Mouse (Mus musculus): ENCODE data around the gene C130073F10Rik. TPM values are rescaled to one million over a fixed set of nuclear protein-coding genes. Genes with fewer than 3 reads are reported as not detected.
"Not testable (repeated sequence)": the region's sequence is repeated elsewhere in the genome, so short reads cannot be mapped to it uniquely, and the experiment has no call there.

The C130073F10Rik gene
- not detected in 2 replicates for polyA plus RNA-seq (2015; fragmentation: Nextera tagmentation; extraction: Ambion mirVana)

DNA sequence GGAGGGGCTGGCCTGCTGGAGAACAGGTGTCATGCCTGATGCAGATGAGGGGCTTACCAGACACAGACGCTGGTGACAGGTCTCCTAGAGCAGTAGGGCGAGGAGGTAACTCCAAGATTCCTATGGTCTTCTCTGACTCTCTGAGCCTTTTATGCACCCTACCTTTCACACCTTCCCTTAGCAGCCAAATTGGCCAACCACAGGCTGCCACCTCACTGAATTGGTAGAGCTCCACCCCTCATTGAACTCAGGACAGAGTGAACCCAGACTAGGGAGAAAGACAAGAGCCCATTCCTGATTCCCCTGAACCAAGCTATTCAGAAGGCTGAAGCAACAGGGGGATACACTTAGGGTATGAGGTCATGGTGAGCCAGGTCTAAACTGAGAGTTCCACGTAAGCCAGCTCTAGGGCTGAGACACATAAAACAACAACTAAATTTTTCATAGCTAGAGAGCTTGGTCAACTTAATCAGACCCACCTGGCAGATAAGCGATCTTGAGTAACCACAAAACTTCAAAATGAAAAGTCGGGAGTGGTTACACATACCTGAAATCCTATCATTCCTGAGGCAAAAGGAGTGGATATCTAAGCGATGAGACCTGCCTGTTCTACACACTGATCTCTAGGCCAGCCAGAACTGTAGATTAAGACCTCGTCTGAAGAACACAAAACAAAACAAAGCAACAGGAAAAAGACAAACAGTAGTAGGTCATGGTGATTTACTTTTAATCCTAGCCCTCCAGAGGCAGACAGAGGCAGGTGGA lies at the start of gene C130073F10Rik:
C130073F10Rik (minus strand) TSS at position 134 of the 765 bp plus-strand sequence.
- Histone ChIP-seq H3K4me1 (no peaks in the 10 kb centered on the region), H3K27me3 (no peaks in the 10 kb centered on the region), H3K27ac (no peak within 1 kb of the TSS), H3K4me3 (no peak within 1 kb of the TSS), H3K36me3 (ENCODE audit: poor library complexity, severe bottlenecking) (no peaks in the 10 kb centered on the region), H3K9me3 (replicated peaks) (no peaks in the 10 kb centered on the region), H3K9ac (no peak within 1 kb of the TSS), H3K4me2 (no peak within 1 kb of the TSS)
- no peak for ATAC-seq
- WGBS = 85% methylated on average over 7 of the region's 7 CpGs

DNA sequence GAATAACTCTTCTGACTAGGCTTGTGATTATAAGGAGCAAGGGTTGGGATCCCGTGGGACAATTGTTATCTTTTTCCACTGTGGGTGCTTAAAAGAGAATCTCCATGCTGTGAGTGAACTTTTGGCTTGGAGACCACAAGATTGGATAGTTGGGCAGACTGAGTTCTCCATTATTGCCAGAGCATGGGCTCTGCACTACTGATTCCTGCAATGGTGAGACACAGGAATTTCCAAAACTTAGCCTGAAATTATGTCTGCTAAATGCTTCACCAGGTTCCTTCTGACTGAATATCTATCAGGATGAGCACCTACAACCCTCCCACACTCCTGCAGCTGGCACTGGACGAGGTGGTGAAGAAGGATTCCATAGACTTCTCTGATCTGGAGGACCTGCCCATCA lies 46.5 kb upstream of the C130073F10Rik start, which contains the start of gene Gm12794:
Gm12794 (plus strand) TSS at position 301 of the 400 bp plus-strand sequence.
- not testable (repeated sequence) for H3K27ac ChIP-seq; H3K36me3 ChIP-seq (ENCODE audit: poor library complexity, severe bottlenecking); H3K9me3 ChIP-seq (replicated peaks); H3K27me3 ChIP-seq; ATAC-seq; H3K4me2 ChIP-seq; H3K9ac ChIP-seq; H3K4me3 ChIP-seq; H3K4me1 ChIP-seq
- WGBS = 76% methylated on average over 2 of the region's 2 CpGs

DNA sequence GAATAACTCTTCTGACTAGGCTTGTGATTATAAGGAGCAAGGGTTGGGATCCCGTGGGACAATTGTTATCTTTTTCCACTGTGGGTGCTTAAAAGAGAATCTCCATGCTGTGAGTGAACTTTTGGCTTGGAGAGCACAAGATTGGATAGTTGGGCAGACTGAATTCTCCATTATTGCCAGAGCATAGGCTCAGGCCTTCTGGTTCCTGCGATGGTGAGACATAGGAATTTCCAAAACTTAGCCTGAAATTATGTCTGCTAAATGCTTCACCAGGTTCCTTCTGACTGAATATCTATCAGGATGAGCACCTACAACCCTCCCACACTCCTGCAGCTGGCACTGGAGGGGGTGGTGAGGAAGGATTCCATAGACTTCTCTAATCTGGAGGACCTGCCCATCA lies 15.2 kb upstream of the C130073F10Rik start, which contains the start of gene Gm12800:
Gm12800 (plus strand) TSS at position 301 of the 400 bp plus-strand sequence.
- not testable (repeated sequence) for H3K27me3 ChIP-seq; H3K4me2 ChIP-seq; H3K4me1 ChIP-seq; H3K9ac ChIP-seq; H3K27ac ChIP-seq; ATAC-seq; H3K36me3 ChIP-seq (ENCODE audit: poor library complexity, severe bottlenecking); H3K9me3 ChIP-seq (replicated peaks); H3K4me3 ChIP-seq
- WGBS = 80% methylated on average over 2 of the region's 2 CpGs

DNA sequence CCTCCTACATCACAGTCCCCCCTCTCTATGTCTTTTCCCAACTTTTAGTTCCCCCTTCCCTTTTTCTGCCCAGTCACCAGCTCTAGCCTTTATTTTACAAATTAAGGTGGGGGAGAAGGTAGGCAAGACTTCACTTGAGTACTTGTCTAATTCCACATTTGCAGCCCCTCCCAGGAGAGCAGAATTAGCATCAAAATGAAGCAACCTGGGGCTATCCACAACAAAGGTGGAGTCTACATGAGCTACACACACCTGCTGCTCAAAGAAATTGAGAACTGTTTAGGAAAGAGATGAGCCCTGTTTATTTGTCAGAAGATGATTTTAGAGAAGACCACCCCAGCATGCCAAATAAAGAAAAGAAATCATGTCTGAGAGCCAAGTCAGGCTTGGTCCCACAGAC lies 4.2 kb downstream of the C130073F10Rik start:
- H3K9me3 ChIP-seq (replicated peaks) = no peaks in the 10 kb centered on the region
- no peak overlapping the region for H3K4me2 ChIP-seq
- H3K4me1 ChIP-seq = no peaks in the 10 kb centered on the region
- H3K36me3 ChIP-seq (ENCODE audit: poor library complexity, severe bottlenecking) = no peaks in the 10 kb centered on the region
- no peak overlapping the region for H3K9ac ChIP-seq
- H3K27me3 ChIP-seq = no peaks in the 10 kb centered on the region
- H3K4me3 ChIP-seq = no peak overlapping the region
- no peak for ATAC-seq
- no peak overlapping the region for H3K27ac ChIP-seq

DNA sequence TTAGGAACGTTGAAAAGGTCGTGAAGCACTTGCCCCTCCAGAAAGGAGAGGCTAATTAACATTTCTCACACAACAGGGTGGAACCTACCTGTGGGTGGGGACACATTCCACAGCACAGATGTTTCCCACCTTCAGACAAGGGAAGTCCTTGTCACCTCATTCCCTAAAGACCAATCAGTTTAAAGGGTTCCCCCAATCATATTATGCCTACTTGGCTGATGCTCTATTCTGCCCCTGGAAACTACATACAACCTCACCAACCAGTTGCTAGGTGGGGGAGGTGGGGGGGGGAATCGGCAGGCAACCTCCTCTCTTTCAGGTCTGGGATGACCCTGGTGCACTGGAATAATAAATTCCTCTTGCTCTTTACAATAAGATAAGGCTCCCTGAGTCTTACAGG lies 9.9 kb downstream of the C130073F10Rik start:
- H3K9me3 ChIP-seq (replicated peaks) = no peaks in the 10 kb centered on the region
- no peak overlapping the region for H3K4me3 ChIP-seq
- H3K4me1 ChIP-seq = no peaks in the 10 kb centered on the region
- H3K27ac ChIP-seq = no peak overlapping the region
- H3K9ac ChIP-seq = no peak overlapping the region
- no peaks in the 10 kb centered on the region for H3K27me3 ChIP-seq
- no peak for ATAC-seq
- WGBS = 47% methylated on average over 3 of the region's 3 CpGs
- H3K4me2 ChIP-seq = no peak overlapping the region
- H3K36me3 ChIP-seq (ENCODE audit: poor library complexity, severe bottlenecking) = no peaks in the 10 kb centered on the region

DNA sequence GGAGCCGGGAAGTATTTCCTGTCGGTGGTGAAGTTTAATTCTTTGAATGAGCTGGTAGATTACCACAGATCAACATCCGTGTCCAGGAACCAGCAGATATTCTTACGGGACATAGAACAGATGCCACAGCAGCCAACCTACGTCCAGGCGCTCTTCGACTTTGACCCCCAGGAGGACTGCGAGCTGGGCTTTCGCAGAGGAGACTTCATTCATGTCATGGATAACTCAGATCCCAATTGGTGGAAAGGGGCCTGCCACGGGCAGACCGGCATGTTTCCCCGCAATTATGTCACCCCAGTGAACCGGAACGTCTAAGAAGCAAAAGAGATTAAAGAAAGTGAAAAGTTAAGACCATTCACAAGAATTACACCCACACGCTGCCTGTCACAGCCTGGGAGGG lies 17.9 kb downstream of the C130073F10Rik start:
- H3K27ac ChIP-seq; H3K4me1 ChIP-seq; H3K9ac ChIP-seq; H3K9me3 ChIP-seq (replicated peaks); H3K4me3 ChIP-seq; ATAC-seq; H3K4me2 ChIP-seq; H3K36me3 ChIP-seq (ENCODE audit: poor library complexity, severe bottlenecking); H3K27me3 ChIP-seq: not testable (repeated sequence)
- 86% methylated on average over 15 of the region's 15 CpGs for WGBS

DNA sequence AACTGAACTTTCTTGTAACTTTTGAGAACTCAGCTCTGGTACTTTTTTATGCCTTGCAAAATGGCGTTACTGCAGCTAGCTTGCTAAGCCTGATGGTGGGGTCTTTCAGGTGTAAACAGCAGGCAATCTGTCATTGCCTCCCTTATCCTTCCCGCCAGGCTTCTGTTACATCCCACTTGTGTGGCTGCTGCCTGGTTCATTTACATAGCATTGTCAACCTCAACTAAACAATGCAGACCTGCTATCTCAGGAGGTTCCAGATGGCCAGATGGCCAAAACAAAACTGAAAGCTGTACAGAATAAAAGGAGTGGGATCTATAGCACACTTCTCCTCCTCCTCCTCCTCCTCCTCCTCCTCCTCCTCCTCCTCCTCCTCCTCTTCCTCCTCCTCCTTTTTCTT lies 21.6 kb downstream of the C130073F10Rik start:
- H3K4me3 ChIP-seq, ATAC-seq: not testable (repeated sequence)
- 71% methylated on average over 2 of the region's 2 CpGs for WGBS

DNA sequence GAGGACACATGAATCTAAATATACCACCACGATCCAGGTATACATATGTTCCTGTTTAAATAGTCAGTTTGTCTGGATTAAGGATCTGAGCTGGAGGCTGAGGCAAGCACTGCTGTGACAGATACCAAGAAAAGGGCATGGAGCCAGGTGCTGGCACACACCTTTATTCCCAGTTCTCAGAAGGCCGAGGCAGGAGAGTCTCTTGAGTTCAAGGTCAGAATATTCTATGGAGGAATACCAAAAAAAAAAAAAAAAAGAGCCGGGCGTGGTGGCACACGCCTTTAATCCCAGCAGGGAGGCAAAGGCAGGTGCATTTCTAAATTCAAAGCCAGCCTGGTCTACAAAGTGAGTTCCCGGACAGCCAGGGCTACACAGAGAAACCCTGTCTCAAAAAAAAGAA lies 31.3 kb downstream of the C130073F10Rik start:
- H3K9me3 ChIP-seq (replicated peaks) = no peaks in the 10 kb centered on the region
- no peaks in the 10 kb centered on the region for H3K27me3 ChIP-seq
- H3K36me3 ChIP-seq (ENCODE audit: poor library complexity, severe bottlenecking) = no peaks in the 10 kb centered on the region
- H3K27ac ChIP-seq = no peak overlapping the region
- H3K9ac ChIP-seq = no peak overlapping the region
- WGBS = 90% methylated on average over 6 of the region's 6 CpGs
- H3K4me2 ChIP-seq = no peak overlapping the region
- ATAC-seq = no peak
- H3K4me1 ChIP-seq = no peaks in the 10 kb centered on the region
- no peak overlapping the region for H3K4me3 ChIP-seq

More for the DNA sequence above, 21.6 kb downstream of the C130073F10Rik start:
- H3K4me1 ChIP-seq; H3K27ac ChIP-seq; H3K9ac ChIP-seq; H3K36me3 ChIP-seq (ENCODE audit: poor library complexity, severe bottlenecking); H3K4me2 ChIP-seq; H3K9me3 ChIP-seq (replicated peaks); H3K27me3 ChIP-seq: not testable (repeated sequence)

DNA sequence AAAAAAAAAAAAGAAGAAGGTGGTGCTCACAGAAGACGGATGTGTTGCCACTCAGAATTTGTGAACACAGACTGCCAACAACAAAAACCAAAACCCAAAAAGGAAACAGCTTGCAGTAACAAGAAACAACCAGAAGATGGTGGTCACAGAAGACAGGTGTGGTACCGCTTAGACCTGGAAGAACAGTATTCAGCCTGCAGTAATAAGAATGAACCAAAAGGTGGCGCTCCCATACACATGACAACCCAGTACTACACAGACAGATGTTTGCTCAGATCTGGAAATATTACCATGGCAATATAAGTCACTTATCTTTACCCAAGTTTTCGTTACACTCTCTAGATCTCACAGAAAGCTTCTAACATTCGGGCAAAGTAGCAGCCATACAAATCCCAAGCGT lies 32.7 kb downstream of the C130073F10Rik start:
- Histone ChIP-seq H3K27ac (no peak overlapping the region), H3K36me3 (ENCODE audit: poor library complexity, severe bottlenecking) (no peaks in the 10 kb centered on the region)
- 55% methylated on average over 6 of the region's 6 CpGs for WGBS

DNA sequence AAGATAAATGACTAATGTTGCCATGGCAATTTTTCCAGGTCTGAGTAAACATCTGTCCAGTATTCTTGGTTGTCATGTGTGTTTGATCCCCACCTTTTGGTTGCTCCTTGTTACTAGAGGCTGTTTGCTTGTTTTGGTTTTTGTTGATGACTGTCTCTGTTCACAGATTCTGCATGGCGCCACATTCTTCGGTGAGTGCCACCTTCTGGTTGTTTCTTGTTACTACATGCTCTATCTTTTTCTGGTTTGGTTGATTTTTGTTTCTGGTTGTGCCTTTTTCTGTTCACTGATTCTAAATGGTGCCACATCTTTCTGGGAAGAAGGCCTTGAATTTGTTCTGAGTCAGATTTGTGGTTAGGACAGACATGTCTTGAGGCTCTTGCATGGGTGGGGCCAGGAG lies 42.7 kb downstream of the C130073F10Rik start:
- no peak overlapping the region for H3K4me2 ChIP-seq

More for the DNA sequence above, 32.7 kb downstream of the C130073F10Rik start:
- Histone ChIP-seq H3K4me3 (no peak overlapping the region), H3K4me2 (no peak overlapping the region), H3K9ac (no peak overlapping the region), H3K27me3 (no peaks in the 10 kb centered on the region), H3K4me1 (no peaks in the 10 kb centered on the region), H3K9me3 (replicated peaks) (no peaks in the 10 kb centered on the region)
- ATAC-seq = no peak

DNA sequence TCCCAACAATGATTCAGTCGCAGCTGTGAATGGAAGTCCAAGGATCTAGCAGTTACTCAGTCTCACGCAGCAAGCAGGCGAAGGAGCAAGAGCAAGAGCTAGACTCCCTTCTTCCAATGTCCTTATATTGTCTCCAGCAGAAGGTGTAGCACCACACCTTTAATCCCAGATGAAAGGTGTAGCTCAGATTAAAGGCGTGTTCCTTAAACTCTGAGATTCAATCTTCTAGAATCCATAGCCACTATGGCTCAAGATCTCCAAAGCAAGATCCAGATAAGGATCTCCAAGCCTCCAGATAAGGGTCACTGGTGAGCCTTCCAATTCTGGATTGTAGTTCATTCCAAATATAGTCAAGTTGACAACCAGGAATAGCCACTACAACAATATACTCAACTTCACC lies 49.7 kb downstream of the C130073F10Rik start, which contains the start of gene B020004J07Rik:
B020004J07Rik (minus strand) TSS at position 101 of the 400 bp plus-strand sequence.
- not testable (repeated sequence) for H3K4me3 ChIP-seq; H3K4me2 ChIP-seq; H3K4me1 ChIP-seq; H3K9me3 ChIP-seq (replicated peaks); H3K27me3 ChIP-seq; H3K27ac ChIP-seq; H3K36me3 ChIP-seq (ENCODE audit: poor library complexity, severe bottlenecking); H3K9ac ChIP-seq; ATAC-seq
- WGBS = 94% methylated on average over 4 of the region's 4 CpGs

More for the DNA sequence above, 42.7 kb downstream of the C130073F10Rik start:
- Histone ChIP-seq H3K9me3 (replicated peaks) (peaks cover 10% of the 10 kb centered on the region; the same call in 1 of the 2 replicates), H3K27me3 (no peaks in the 10 kb centered on the region), H3K4me3 (no peak overlapping the region), H3K4me1 (no peaks in the 10 kb centered on the region), H3K9ac (no peak overlapping the region), H3K36me3 (ENCODE audit: poor library complexity, severe bottlenecking) (no peaks in the 10 kb centered on the region), H3K27ac (no peak overlapping the region)
- WGBS = 73% methylated on average over 2 of the region's 2 CpGs
- no peak for ATAC-seq
